Mouse (Mus musculus) retina, postnatal 7 days (tissue): ENCODE measurements around the gene Orm2.

ENCODE experiments used
- DNase-seq: peaks from one replicate; pipeline ENCODE4 v3.0.0-alpha.2; 2012; ENCODE audit warnings: low read depth, low spot score

Gene Orm2

GRCm38 (mm10) chr4:63405051-63405450, 42.8 kb downstream of the Orm2 start:
- no peak for DNase-seq

GRCm38 (mm10) chr4:63405683-63406082, 43.4 kb downstream of the Orm2 start:
- DNase-seq: no peak

- DNase-seq: no peak
Measured at GRCm38 (mm10) chr4:63408247-63408646, 46.0 kb downstream of the Orm2 start.

- DNase-seq: peak; percentile 62
Measured at GRCm38 (mm10) chr4:63408649-63409048, 46.4 kb downstream of the Orm2 start.

- no peak for DNase-seq
Measured at GRCm38 (mm10) chr4:63409317-63409907, 47.2 kb downstream of the Orm2 start.

GRCm38 (mm10) chr4:63409908-63410582, 47.8 kb downstream of the Orm2 start:
- DNase-seq: no peak

GRCm38 (mm10) chr4:63410583-63410934, 48.3 kb downstream of the Orm2 start:
- DNase-seq: peak; percentile 88

- no peak for DNase-seq
Measured at GRCm38 (mm10) chr4:63411222-63411621, 49.0 kb downstream of the Orm2 start.

- DNase-seq: no peak
Measured at GRCm38 (mm10) chr4:63414951-63415350, 52.7 kb downstream of the Orm2 start.
